Mouse (Mus musculus) kidney, adult 8-10 months (tissue): ENCODE measurements around the gene Hdac1.

Experiments
- DNase-seq, 2 experiments: peaks; one replicate each; pipeline ENCODE4 v3.0.0; 2022

Gene Hdac1

DNA sequence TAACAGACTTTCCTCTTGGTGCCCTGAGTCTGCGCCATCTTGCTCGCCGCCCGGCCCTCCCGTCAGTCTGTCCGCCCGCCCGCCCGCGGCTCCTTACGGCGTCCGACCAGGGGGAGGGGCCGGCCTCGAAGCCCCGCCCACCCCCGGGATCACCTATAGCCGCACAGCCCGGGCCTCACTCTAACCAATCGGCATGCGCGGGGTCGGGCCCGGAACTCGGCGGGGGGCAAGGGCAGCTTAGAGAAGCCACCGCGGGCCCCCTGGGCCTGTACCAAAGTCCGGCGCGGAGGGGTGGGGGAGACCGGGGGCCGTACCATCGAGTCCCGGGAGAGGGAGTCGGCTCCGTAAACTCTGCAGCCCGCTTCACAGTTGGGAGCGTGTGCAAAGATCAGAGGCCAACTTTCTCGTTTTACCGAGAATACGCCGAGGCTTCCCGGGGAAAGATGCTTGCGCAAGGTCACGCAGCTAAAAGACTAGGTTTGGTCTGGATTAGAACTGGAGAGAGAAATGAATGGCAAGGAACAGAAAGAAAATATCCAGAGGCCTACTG is at the start of gene Hdac1:
Hdac1 (minus strand) TSS at position 122 of the 550 bp plus-strand sequence.
- peak; percentile 99 for DNase-seq

DNA sequence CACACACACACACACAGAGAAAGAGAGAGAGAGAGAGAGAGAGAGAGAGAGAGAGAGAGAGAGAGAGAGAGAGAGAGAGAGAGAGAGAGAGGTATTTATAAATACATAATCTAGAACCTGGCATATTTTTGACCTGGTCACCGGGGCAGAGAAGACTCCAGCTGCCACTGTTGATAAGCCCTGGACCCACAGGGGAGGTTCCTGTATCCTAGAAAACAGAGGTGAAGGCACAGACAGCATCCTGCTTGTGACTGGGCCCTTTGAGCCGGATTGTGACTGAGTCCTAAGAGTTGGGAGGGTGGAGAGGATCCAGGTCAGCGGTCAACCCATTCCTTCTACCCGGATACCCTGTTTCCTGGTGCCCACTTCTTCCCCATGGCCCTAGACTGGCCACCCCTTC is 46.4 kb upstream of the Hdac1 start:
- DNase-seq: no peak

DNA sequence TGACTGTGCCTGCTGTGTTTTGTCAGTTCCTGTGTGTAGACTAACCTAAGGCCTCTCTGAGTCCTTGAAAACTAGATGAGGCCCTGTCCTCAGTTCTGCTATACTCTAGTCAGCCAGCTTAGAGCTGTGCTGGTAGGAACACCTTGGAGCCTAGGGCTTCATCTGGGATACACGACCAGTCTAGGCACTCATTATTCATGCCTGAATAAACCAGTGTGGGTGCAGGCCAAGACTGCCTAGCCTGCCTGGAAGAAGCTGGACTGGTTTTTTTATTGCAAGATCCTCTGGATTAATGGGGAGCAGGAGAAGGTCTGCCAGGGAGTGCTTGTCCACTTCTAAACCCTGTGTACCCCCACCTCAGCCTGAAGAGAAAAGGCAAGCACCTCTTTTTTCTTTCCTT is 44.4 kb upstream of the Hdac1 start:
- DNase-seq: peak; percentile 53 to 62

DNA sequence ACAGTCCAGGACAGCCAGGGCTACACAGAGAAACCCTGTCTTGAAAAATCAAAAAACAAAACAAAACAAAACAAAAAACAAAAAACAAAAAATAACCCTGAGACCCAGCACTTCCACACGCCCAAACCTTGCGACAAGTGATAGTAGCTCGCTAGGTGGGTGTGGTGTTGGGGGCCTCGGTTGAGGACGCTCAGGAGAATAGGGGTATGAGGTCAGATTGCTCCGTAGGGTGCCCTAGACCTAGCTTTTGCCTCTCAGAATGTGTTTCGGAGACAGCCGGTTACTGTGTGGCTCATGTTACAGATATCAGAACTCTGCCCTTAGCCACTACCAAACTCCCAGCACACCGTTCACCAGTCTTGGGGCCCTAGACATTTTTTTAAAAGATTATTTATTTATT is 43.3 kb upstream of the Hdac1 start:
- DNase-seq: no peak

DNA sequence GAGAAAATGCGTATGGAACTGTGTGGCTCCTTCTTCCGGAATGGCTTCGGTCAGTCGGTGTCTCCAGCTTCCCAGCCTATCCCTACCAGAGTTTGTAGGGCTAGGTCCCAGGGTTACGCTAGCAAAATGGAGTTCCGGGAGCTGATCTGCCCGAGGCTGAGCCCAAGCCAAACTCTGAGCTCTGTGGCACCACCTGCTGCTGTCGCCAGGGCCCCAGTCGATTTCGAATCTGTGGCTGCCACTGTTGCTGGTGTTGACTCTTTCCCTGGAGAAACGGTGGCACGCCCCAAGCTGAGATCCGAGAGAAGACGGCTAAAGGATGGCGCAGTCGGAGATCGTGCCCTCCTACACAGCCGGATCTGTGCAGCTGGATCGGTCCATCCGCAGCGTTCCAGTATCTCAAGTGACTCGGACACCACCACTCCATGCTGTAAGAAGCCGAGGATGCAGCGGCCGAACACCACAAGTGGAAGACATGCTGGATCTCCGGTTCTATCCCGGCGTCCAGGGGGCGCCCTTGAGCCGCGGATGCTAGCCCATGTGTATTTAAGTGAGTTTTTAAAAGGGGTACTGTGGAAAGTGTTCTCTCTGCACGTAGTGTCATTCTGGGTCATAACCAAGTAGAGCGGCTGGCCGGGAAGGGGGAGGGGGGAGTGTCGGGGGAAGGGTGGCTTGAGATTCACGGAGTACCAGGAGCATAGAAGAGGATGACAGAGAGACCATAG is 42.5 kb upstream of the Hdac1 start:
- peak; percentile 79 to 92 for DNase-seq

DNA sequence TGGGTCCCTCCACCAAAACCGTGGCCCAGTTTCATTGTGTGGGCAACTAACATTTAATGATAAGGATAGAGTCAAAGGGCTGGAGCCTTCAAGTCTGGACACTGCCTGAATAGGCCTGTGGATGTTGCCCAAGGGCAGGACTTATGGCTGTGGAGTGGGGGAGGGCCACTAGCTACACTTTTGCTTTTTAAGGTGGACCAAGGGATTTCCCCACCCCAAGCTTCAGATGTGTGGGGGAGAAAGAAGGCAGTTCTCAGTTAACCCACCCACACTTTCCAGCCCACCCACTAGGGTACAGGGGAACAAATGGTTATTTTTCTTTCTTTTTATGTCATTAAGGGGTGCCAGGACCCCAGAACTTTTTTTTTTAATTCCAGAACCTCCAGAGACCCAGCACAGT is 41.9 kb upstream of the Hdac1 start:
- DNase-seq: no peak

DNA sequence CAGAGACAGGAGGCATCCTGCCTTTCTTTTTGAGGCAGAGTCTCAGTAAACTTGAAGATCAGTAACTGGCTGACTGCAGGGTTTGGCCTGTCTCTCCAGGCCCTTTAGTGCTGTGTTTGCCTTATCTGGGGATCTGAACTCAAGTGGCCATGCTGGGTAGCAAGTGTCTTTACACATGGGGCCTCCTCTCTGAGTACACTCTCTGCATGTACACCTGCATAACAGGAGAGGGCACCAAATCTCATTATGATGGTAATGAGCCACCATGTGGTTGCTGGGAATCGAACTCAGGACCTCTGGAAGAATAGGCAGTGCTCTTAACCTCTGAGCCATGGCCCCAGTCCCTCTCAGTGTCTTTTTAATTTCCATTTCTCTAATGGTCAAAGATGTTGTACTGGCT is 39.7 kb upstream of the Hdac1 start:
- DNase-seq: no peak

DNA sequence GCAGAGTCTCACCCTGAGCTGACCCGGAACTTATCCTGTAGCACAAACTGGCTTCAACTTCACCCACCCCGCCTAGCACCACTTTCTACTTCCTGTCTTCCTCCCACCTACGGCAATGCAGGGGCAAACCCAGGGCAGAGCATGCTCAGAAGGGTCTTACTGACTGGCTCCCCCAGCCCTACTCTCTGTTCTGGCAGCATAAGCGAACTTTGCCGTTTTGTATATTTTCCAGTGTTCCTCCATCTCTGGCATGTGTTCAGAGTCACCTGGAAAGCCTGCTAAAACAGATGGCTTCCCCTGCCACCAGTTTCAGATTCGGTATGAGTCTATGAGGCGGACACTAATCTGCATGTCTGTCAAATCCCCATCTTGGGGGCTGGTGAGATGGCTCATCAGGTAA is 37.8 kb upstream of the Hdac1 start:
- no peak for DNase-seq

DNA sequence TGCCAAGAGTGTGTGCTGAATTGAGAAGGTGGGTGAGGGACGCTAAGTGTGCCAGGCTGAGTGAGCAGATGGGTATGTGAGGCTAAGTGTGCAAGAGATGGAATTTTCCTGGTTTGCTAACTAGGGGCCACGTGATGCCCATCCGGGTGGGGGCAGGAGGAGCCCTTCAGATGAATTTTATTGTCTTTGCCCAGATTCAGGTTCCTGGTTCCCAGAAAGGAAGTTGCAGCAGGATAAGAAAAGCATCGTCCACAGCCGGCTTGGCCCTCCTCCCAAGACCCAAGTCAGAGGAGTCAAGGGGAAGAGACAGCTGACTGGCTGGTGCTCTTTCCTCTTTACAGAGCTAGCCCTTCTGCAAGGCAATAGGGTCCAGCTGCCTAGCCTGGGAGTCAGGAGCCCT is 36.0 kb upstream of the Hdac1 start, which contains the start of gene Fam167b:
Fam167b (minus strand) TSS at position 84 of the 400 bp plus-strand sequence.
- peak; percentile 69 to 70 for DNase-seq

DNA sequence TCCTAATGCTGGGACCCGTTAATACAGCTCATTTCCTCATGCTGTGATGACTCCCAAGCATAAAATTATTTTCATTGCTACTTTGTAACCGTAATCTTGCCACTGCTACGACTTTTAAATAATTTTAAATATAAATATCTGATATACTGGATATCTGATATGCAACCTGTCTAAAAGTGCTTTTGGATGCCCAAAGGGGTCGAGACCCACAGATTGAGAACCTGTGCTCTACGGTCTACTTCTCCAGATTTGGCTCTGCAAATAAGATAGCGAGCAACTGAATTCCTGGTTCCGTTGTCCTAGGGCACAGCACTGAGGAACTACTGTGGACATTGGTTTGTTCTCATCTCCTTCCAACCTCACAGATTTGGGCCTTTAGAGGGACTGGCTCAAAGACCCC is 35.2 kb upstream of the Hdac1 start:
- DNase-seq: no peak

DNA sequence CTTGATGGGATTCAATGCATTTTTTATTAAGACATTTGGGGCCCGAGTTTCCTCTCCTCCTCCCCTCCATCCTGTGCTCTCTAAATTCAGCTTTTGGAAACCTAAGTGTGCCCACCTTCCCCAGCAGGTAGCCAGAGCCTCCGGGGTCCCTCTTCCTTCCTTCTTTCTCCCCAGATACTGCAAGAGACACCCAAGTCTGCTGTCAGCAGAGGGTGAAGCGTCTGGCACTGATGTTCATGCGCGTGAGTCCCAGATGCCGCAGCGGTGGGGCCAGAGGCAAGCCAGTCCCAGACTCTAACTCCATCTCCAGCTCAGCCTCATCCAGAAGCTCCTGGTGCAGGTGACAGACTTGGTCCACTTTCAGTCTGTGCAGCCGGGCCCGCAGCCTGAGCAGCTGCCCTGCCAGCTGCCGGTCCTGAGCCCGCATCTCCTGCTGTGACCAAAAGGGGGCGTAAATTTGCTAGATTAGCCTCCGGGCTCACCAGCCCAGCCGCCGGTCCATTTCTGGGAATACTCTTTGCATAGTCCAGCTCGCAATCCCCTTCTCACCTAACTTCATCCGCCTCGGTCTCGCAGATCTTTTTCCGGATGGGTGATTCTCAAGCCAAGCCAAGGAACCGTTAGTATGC is 34.5 kb upstream of the Hdac1 start:
- DNase-seq: peak; percentile 59 to 78

DNA sequence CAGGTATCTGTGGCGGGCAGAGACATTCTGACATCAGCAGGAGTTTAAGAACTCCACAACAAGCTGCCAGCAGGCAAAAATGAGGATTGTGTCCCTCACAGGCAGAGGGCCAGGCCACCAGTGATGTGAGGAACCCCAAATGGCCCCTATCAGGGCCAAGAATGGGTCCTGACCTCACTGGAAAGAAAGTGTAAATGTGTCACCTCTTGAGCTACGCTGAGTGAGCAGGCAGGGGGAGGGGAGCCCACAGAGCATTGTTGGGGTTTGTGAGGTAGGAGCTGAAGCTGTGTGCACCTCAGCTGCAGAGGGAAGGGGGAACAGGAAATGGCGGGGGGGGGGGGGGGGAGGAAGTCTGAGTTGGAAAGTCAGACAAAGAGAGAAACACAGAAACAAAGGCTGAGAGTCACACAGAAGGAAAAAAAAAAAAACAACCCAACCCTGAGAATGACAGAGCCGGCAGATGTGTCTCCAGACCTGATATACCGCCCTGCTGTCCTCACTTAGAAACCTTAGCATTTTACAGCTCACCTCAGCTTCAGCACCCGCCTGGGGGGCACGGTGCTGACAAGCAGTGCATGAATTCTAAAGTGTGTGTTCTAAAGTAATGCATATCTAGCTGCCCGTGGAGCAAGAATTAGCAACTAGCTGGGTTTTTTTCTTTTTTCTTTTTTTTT is 32.8 kb upstream of the Hdac1 start:
- peak in 1 of 2 experiments; percentile 24 for DNase-seq

DNA sequence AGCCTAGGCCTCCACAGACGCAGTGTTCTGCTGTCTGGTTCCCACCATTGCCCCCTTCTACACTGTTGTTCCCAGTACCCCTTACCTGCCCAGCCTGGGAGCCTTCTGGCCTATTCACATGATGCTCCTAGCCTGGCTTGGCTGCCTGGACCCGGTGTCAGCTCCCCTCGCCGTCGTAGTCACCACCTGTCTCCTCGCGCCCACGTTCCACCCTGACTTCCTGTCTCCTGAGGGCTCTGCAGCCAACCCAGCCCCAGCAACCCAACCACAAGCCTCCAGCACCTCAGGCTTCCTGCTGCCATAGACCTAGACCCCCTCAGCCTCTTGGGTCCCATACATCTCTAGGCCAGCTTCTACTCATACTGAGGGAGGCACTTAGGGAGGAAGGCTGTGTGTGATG is 30.9 kb upstream of the Hdac1 start, which contains the start of gene Lck:
Lck (minus strand) TSS at position 212 of the 400 bp plus-strand sequence.
- no peak for DNase-seq

DNA sequence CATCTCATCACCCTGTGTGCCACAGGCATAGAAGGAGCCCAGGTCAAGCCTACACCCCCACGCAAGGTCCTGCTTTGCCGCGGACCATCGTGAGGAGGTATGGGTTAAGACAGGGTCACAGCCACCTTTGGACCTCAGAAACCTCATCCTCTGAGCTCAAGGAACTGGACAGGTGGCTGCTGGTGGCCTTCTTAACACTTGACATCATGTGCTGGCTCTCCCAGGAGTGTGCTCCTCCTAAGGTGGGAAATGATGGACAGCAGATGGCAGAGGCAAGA is 30.5 kb upstream of the Hdac1 start:
- DNase-seq: no peak

DNA sequence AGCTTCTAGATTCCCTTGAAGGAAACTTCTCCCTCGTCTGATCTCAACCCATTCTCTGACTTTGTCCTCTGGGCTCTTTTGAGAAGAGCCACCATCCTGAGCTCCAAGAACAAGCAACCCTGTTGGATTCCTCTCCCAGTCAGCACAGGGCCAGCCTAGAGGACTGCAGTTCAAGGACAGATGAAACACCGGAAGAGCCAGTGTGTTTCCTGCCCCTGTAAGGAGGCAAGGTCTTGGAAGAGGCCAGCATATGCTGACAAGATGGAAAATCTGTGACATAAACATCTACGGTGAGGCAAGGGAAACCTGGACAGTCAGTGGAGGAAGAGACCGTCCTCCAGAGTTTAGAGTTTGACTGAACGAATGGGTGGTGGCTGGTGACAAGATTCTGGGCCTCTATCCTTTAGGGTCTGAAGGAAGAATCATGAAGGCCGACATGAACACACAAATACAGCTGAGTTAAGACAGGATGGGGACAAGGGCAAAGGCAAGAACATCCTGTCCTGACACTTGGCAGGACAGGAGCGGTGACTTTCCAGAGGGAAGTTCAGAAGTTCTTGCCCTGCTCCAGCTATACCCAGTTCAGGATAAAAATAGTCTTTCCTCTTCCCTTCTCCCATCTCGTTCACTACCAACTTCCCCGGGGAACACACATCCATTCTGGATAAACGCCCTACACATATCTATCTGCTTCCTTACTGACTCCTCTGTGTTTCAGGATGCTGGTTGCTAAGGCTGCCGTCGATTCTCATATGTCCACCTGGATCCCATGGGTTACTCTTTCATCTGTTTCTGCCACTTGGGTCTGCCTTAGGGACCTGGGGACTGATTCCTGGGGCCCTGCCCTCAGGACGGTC is 30.0 kb upstream of the Hdac1 start:
- peak in 1 of 2 experiments; percentile 17 for DNase-seq

DNA sequence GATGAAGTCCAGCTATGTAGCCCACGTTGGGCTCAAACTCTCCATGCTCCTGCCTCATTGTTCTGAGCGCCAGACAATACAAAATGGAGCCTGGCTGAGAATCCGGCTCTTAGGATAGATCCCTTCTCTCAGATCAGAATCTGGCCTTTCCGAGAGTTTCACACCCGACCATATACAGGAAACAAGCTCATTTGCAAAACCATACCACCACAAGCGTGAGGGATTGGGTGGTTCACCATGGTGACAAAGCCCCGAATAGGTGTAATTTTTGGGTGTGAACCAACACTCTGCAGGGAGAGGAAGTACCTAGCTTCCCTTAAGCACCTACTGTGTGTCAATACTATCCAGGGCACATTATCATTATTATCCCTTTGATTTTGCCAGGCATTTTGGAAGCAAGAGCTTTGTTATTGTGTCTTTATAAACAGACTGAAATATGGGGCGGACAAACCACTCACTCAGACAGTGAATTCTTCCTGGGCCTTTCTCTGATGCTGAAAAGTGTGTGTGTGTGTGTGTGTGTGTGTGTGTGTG is 29.1 kb upstream of the Hdac1 start:
- DNase-seq: no peak

DNA sequence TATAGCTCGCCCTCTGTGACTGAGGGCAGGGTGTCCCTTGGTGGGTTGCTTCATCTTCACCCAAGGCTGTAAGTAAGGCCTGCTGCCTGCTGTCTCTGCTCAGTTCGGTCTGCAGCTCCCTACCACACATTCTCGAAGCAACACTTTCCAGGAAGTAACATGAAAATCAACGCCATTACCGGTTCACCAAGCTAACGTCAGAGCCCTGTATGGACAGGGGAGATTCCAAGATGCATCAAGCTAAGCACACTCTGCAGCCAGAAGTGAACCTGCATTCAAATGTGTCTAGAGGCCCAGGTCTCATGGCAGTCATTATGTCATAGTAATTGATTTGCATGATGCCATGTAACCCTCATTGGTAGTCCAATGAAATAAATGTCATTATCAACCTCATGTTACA is 27.5 kb upstream of the Hdac1 start:
- no peak for DNase-seq

DNA sequence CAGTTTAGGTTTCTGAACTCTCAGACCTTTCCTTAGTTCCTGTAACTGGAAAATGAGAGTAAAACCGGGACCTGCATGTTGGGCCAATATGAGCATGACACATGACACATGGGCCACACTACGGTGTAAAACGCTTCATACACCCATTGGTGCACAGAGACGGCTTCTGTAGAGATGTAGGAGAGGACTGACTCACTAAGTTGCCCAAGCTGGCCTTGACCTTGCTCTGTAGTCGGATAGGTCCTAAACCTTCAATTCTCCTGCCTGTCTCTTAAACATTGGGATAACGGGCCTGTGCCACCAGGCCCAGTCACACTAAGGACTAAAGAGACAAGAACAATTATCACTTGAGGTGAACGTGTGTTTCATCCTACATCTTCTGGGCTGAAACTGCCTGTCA is 25.9 kb upstream of the Hdac1 start:
- no peak for DNase-seq

DNA sequence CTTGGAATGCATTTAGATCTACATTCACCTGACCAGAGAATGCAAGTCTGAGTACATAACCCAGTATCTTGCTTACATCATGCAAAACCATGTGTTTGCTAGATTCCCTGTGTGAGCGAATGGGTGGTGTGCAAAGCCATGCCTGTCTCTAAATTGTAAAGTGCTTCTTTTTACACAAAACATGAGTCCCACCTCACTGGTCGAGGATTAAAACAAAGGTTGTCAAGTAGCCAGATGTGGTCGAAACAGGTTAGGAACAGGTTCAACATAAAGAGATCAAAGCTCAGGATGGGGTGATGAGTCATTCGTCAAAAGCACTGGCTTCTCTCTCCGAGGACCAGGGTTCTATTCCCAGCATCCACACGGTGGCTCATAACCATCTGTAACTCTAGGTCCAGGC is 22.6 kb upstream of the Hdac1 start:
- no peak for DNase-seq

DNA sequence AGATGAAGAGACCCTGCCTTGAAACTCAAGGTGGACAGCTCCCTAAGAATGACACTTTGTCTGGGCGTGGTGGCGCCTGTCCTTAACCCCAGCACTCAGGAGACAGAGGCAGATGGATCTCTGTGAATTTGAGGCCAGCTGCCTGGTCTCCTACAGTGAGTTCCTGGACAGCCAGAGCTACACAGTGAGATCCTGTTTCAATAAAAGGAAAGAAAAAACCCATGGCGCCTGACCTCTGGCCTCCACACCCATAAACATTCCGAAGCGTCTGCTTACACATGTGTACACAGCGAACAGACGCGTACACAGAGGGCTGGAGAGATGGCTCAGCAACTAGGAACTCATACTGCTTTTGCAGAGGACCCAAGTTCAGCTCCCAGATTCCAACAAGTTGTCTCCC is 21.2 kb upstream of the Hdac1 start:
- no peak for DNase-seq

DNA sequence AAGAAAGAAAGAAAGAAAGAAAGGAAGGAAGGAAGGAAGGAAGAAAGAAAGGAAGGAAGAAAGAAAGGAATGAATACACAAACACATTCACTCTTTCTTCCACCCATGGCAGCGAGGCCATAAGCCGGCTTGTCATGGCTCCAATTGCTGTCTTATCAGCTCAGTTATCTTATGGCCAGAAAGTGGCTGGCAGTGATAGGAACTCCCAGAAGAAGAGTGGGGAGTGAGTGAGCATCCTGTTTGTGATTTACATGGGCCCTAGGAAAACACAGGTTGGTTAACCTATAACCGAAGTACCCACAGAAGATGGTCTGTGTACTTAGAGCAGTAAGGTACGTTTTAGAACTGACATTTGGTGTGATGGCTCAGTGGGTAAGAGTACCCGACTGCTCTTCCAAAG is 18.7 kb upstream of the Hdac1 start:
- no peak for DNase-seq

DNA sequence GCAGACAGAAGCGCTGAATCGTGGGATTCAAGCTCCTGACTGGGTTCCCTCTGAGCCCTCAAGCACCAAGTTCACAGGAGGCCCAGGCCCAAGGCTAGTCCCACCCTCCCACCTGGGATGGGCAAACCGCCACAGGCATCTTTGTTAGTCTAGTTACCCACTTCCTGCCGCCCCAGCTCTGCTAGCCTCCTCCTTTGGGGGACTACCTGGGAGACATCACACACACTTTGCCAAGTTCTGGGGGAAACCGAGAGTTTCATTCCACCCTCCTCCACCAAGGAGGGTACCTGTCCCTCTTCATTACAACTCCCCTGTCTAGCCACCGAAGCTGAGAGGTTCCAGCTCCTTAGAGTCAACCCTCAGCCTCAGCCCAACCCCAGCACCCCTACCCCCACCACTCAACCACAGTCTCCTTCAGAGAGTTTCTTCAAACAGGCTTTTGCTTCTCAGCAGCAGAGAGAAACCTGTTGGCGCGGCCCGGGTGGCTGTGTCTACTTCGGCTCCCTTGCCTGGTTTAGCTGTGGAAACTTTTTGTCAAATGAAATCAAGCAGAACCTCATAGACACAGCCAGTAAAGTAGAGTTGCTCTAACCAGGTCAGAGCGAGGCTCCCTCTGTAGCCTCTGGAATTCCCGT is 15.9 kb upstream of the Hdac1 start:
- no peak for DNase-seq
